In genomic region chr1:135861980-135862552, GRCm38 (mm10) we compare ENCODE assay signal across 12 mouse cellular contexts. TPM values are rescaled to one million over a fixed set of nuclear protein-coding genes. Genes with fewer than 3 reads are reported as not detected.
DNase-seq lines count a peak whose midpoint lies in the region; ATAC-seq and TF ChIP-seq lines count a peak whose summit lies in the region.
"Had no signal": no experiment of that assay in that cellular context is flagged by ENCODE, and none has a peak within 500 bp of the region (broad histone marks: within the 10 kb centered on the region; RNA-seq: fewer than 3 reads in every experiment).

No protein-coding gene starts in this region.

- H3K27ac ChIP-seq in heart, embryonic 11.5 days (ENCODE audit: low read depth, low read length): peak overlapping the region; percentile 55
- H3K27ac ChIP-seq in stomach, postnatal 0 days (replicated peaks): peak overlapping the region; percentile 45; the same call in 1 of the 2 replicates
- H3K27ac ChIP-seq in hindbrain, embryonic 14.5 days: no peak overlapping the region

- no peaks in the 10 kb centered on the region for H3K9me3 ChIP-seq in heart, embryonic 11.5 days (replicated peaks; ENCODE audit: control insufficient read depth, low read length)
- H3K9me3 ChIP-seq in stomach, postnatal 0 days (ENCODE audit: control insufficient read depth, low read length): no peaks in the 10 kb centered on the region
- no peaks in the 10 kb centered on the region for H3K9me3 ChIP-seq in hindbrain, embryonic 14.5 days (ENCODE audit: control insufficient read depth, low read length)

- H3K9ac ChIP-seq in heart, embryonic 11.5 days (ENCODE audit: low read depth, low read length): no peak overlapping the region
- H3K9ac ChIP-seq in stomach, postnatal 0 days (ENCODE audit: low read length): no peak overlapping the region
- H3K9ac ChIP-seq in hindbrain, embryonic 14.5 days: no peak overlapping the region

- peaks cover 11% of the 10 kb centered on the region for H3K4me1 ChIP-seq in heart, embryonic 11.5 days (ENCODE audit: control insufficient read depth, insufficient read depth, low read length)
- H3K4me1 ChIP-seq in stomach, postnatal 0 days (replicated peaks; ENCODE audit: control insufficient read depth, insufficient read depth): no peaks in the 10 kb centered on the region
- no peaks in the 10 kb centered on the region for H3K4me1 ChIP-seq in hindbrain, embryonic 14.5 days (replicated peaks; ENCODE audit: control insufficient read depth, insufficient read depth, low read length)

- 40% methylated on average over 9 of the region's 9 CpGs for WGBS in heart, embryonic 11.5 days (ENCODE audit: insufficient replicate concordance)
- WGBS in stomach, postnatal 0 days: 58% methylated on average over 9 of the region's 9 CpGs
- 78% methylated on average over 9 of the region's 9 CpGs for WGBS in hindbrain, embryonic 14.5 days

- TF ChIP-seq CTCF in stomach, postnatal 0 days (IDR thresholded peaks at IDR 0.05; ENCODE audit: low read depth): no peak

- no peak overlapping the region for H3K4me2 ChIP-seq in heart, embryonic 11.5 days
- H3K4me2 ChIP-seq in stomach, postnatal 0 days (replicated peaks; ENCODE audit: low read depth): no peak overlapping the region
- no peak overlapping the region for H3K4me2 ChIP-seq in hindbrain, embryonic 14.5 days (replicated peaks)

- no peak for TF ChIP-seq EP300 in stomach, postnatal 0 days (optimal IDR thresholded peaks at IDR 0.05)

- H3K36me3 ChIP-seq in heart, embryonic 11.5 days (ENCODE audit: control insufficient read depth, insufficient read depth, low read length): no peaks in the 10 kb centered on the region
- H3K36me3 ChIP-seq in stomach, postnatal 0 days (ENCODE audit: control insufficient read depth, insufficient read depth, low read length): no peaks in the 10 kb centered on the region
- no peaks in the 10 kb centered on the region for H3K36me3 ChIP-seq in hindbrain, embryonic 14.5 days (replicated peaks; ENCODE audit: control insufficient read depth, insufficient read depth)

- ATAC-seq in heart, embryonic 11.5 days (replicated peaks; ENCODE audit: insufficient number of reproducible peaks, low FRiP score, low TSS enrichment): peak; percentile 47
- ATAC-seq in stomach, postnatal 0 days (ENCODE audit: low FRiP score, low TSS enrichment): peak; percentile 73
- ATAC-seq in hindbrain, embryonic 14.5 days (ENCODE audit: low FRiP score): no peak
- ATAC-seq: CD4-positive, CD25-positive, alpha-beta regulatory T cell, adult 4 months; forebrain, embryonic 14.5 days had no signal

- DNase-seq in gastrocnemius, postnatal 25 days: peak; percentile 16
- no peak for DNase-seq in gastrocnemius, adult 18-20 months (ENCODE audit: low spot score)
- DNase-seq in lung, postnatal 36 days: peak; percentile 19
- no peak for DNase-seq in lung, postnatal 4 days
- DNase-seq in stomach, postnatal 0 days (ENCODE audit: low spot score): no peak
- DNase-seq in hindbrain, embryonic 14.5 days (ENCODE audit: low spot score): no peak
- DNase-seq in cerebellum, adult 11 months: no peak
- DNase-seq: left cerebral cortex, postnatal 4 days had no signal

- peaks cover 5% of the 10 kb centered on the region for H3K27me3 ChIP-seq in heart, embryonic 11.5 days (ENCODE audit: control insufficient read depth, insufficient read depth, low read length)
- H3K27me3 ChIP-seq in stomach, postnatal 0 days (ENCODE audit: control insufficient read depth, insufficient read depth, low read length): no peaks in the 10 kb centered on the region
- no peaks in the 10 kb centered on the region for H3K27me3 ChIP-seq in hindbrain, embryonic 14.5 days (ENCODE audit: control insufficient read depth, insufficient read depth, low read length)

- H3K4me3 ChIP-seq in heart, embryonic 11.5 days (ENCODE audit: low read depth, low read length): no peak overlapping the region
- no peak overlapping the region for H3K4me3 ChIP-seq in stomach, postnatal 0 days (ENCODE audit: low read depth, low read length)
- no peak overlapping the region for H3K4me3 ChIP-seq in hindbrain, embryonic 14.5 days (replicated peaks; ENCODE audit: low read length)

RNA-seq across cellular contexts. Expression of gene Tnnt2, which starts 25.9 kb away (rescaled TPM):
- 1 to 10 TPM; 6.2 to 8.4 TPM for total RNA-seq in gastrocnemius, postnatal 25 days (2021)
- total RNA-seq in gastrocnemius, adult 18-20 months (2021): 1 to 10 TPM; 3.3 to 4.3 TPM
- polyA plus RNA-seq in heart, embryonic 11.5 days (2014; fragmentation: Nextera tagmentation; extraction: Ambion mirVana): 3,916 and 3,947 TPM in 2 replicates
- polyA plus RNA-seq in stomach, postnatal 0 days (2015; fragmentation: Nextera tagmentation; extraction: Ambion mirVana): 36.4 and 39.9 TPM in 2 replicates
- 0.39 and 0.70 TPM in 2 replicates for polyA plus RNA-seq in hindbrain, embryonic 14.5 days (2014; fragmentation: Nextera tagmentation; extraction: Ambion mirVana)

RNA-seq across cellular contexts. Expression of gene Lad1, which starts 43.7 kb away (rescaled TPM):
- total RNA-seq in gastrocnemius, postnatal 25 days (2021): not detected
- under 1 TPM in 1 of 2 experiments, not detected in 1; 0.09 TPM for total RNA-seq in gastrocnemius, adult 18-20 months (2021)
- polyA plus RNA-seq in heart, embryonic 11.5 days (2014; fragmentation: Nextera tagmentation; extraction: Ambion mirVana): 2.3 and 3.1 TPM in 2 replicates
- 128 and 140 TPM in 2 replicates for polyA plus RNA-seq in stomach, postnatal 0 days (2015; fragmentation: Nextera tagmentation; extraction: Ambion mirVana)
- polyA plus RNA-seq in hindbrain, embryonic 14.5 days (2014; fragmentation: Nextera tagmentation; extraction: Ambion mirVana): 0.23 and 0.51 TPM in 2 replicates

RNA-seq across cellular contexts. Expression of gene Pkp1, which starts 56.9 kb away (rescaled TPM):
- under 1 TPM in 1 of 2 experiments, not detected in 1; 0.11 TPM for total RNA-seq in gastrocnemius, postnatal 25 days (2021)
- under 1 TPM in 1 of 2 experiments, not detected in 1; 0.09 TPM for total RNA-seq in gastrocnemius, adult 18-20 months (2021)
- polyA plus RNA-seq in heart, embryonic 11.5 days (2014; fragmentation: Nextera tagmentation; extraction: Ambion mirVana): 0.03 TPM in 1 of 2 replicates, not detected in the other
- 29.8 and 34.2 TPM in 2 replicates for polyA plus RNA-seq in stomach, postnatal 0 days (2015; fragmentation: Nextera tagmentation; extraction: Ambion mirVana)
- not detected in 2 replicates for polyA plus RNA-seq in hindbrain, embryonic 14.5 days (2014; fragmentation: Nextera tagmentation; extraction: Ambion mirVana)
- total RNA-seq: layer of hippocampus, adult 8-10 months had no signal
- polyA plus RNA-seq: CD4-positive, CD25-positive, alpha-beta regulatory T cell, adult 4 months; forebrain, embryonic 14.5 days had no signal

Comparison
In these comparisons a context has a peak if more than half of its experiments do, and no peak if none do; other contexts are left out.
1. DNase-seq: peak in gastrocnemius, postnatal 25 days (single experiment) and lung, postnatal 36 days (single experiment); none in gastrocnemius, adult 18-20 months (single experiment), lung, postnatal 4 days (0 of 2), stomach, postnatal 0 days (single experiment), hindbrain, embryonic 14.5 days (single experiment) and cerebellum, adult 11 months (single experiment).
2. RNA of gene Tnnt2, which starts 25.9 kb away (polyA plus RNA-seq): 3,916 to 3,947 TPM in heart, embryonic 11.5 days; 36.4 to 39.9 TPM in stomach, postnatal 0 days and 0.39 to 0.70 TPM in hindbrain, embryonic 14.5 days; every median in the first group is over 10 times any median in the second.
3. RNA of gene Lad1, which starts 43.7 kb away (polyA plus RNA-seq): 128 to 140 TPM in stomach, postnatal 0 days; 2.3 to 3.1 TPM in heart, embryonic 11.5 days and 0.23 to 0.51 TPM in hindbrain, embryonic 14.5 days; every median in the first group is over 10 times any median in the second.
4. RNA of gene Pkp1, which starts 56.9 kb away (polyA plus RNA-seq): 29.8 to 34.2 TPM in stomach, postnatal 0 days; 0.03 TPM in heart, embryonic 11.5 days and not detected in hindbrain, embryonic 14.5 days; every median in the first group is over 10 times any median in the second.